Mouse (Mus musculus) C2C12 (cell line): ENCODE data around the gene Get4. TPM values are rescaled to one million over a fixed set of nuclear protein-coding genes. Genes with fewer than 3 reads are reported as not detected.

Source experiments
- H3K27me3 ChIP-seq: one replicate; pipeline ENCODE4 v1.6.1; 2011; ENCODE audit not compliant: control insufficient read depth, insufficient read depth, insufficient read length
- H3K36me3 ChIP-seq: one replicate; pipeline ENCODE4 v1.6.1; 2011; ENCODE audit not compliant: control insufficient read depth, insufficient read depth
- H3K4me3 ChIP-seq: one replicate; pipeline ENCODE4 v1.5.1; 2011; ENCODE audit warnings: mild to moderate bottlenecking, control low read depth; ENCODE audit not compliant: poor library complexity, insufficient read depth, severe bottlenecking
- H3K79me2 ChIP-seq: one replicate; pipeline ENCODE4 v1.6.1; 2011; ENCODE audit not compliant: control insufficient read depth, insufficient read depth
- H3K79me3 ChIP-seq: one replicate; pipeline ENCODE4 v1.6.1; 2011; ENCODE audit warnings: low read depth, control low read depth
- H3ac ChIP-seq: one replicate; pipeline ENCODE3; 2011; ENCODE audit warnings: low read depth; ENCODE audit not compliant: control insufficient read depth, insufficient read length
- CEBPB ChIP-seq: IDR thresholded peaks from one replicate; pipeline ENCODE4 v1.6.1; 2011; ENCODE audit warnings: low read depth, mild to moderate bottlenecking, control low read depth, moderate library complexity
- CTCF ChIP-seq: IDR thresholded peaks from one replicate; pipeline ENCODE4 v1.5.1; 2011; ENCODE audit not compliant: control insufficient read depth, insufficient read depth, insufficient read length
- FOSL1 ChIP-seq: IDR thresholded peaks from one replicate; pipeline ENCODE4 v1.8.0; 2011; ENCODE audit warnings: mild to moderate bottlenecking, low read length; ENCODE audit not compliant: poor library complexity, insufficient read depth, severe bottlenecking
- MAX ChIP-seq: IDR thresholded peaks from one replicate; pipeline ENCODE4 v1.6.1; 2011; ENCODE audit warnings: mild to moderate bottlenecking, control low read depth
- MYOD1 ChIP-seq: IDR thresholded peaks from one replicate; pipeline ENCODE4 v1.6.1; 2011; ENCODE audit warnings: low read depth; ENCODE audit not compliant: control insufficient read depth, insufficient read length
- MYOG ChIP-seq: IDR thresholded peaks from one replicate; pipeline ENCODE4 v1.6.1; 2011; ENCODE audit not compliant: control insufficient read depth, insufficient read length; ENCODE audit errors: extremely low read depth
- USF1 ChIP-seq: IDR thresholded peaks from one replicate; pipeline ENCODE4 v1.6.1; 2011; ENCODE audit warnings: low read depth, mild to moderate bottlenecking, control low read depth, moderate library complexity
- long read RNA-seq, 2 experiments: library from polyadenylated mRNA; unstranded; transcript quantifications; one replicate each; pipeline ENCODE4 v2.0.0; 2019 to 2020
- polyA plus RNA-seq: library from polyadenylated mRNA; unstranded; fragments of >200 nt; fragmentation: generic; extraction: Trizol; gene quantifications from one replicate; pipeline ENCODE4 v1.2.1, GENCODE M21; 2012; ENCODE audit warnings: missing spikeins

Gene Get4
- polyA plus RNA-seq = 133 TPM
- long read RNA-seq, experiment 1, transcript Get4-201 (9 exons, 2,107 nt) = major isoform, 126 of 156 reads
- long read RNA-seq, experiment 1, partial matches to known transcripts = 8 of 156 reads
- long read RNA-seq, experiment 1, other reads (novel, unspliced or antisense) = 21 of 156 reads
- long read RNA-seq, experiment 2, transcript Get4-201 (9 exons, 2,107 nt) = major isoform, 296 of 331 reads
- long read RNA-seq, experiment 2, partial matches to known transcripts = 1 of 331 reads
- long read RNA-seq, experiment 2, other reads (novel, unspliced or antisense) = 34 of 331 reads

DNA sequence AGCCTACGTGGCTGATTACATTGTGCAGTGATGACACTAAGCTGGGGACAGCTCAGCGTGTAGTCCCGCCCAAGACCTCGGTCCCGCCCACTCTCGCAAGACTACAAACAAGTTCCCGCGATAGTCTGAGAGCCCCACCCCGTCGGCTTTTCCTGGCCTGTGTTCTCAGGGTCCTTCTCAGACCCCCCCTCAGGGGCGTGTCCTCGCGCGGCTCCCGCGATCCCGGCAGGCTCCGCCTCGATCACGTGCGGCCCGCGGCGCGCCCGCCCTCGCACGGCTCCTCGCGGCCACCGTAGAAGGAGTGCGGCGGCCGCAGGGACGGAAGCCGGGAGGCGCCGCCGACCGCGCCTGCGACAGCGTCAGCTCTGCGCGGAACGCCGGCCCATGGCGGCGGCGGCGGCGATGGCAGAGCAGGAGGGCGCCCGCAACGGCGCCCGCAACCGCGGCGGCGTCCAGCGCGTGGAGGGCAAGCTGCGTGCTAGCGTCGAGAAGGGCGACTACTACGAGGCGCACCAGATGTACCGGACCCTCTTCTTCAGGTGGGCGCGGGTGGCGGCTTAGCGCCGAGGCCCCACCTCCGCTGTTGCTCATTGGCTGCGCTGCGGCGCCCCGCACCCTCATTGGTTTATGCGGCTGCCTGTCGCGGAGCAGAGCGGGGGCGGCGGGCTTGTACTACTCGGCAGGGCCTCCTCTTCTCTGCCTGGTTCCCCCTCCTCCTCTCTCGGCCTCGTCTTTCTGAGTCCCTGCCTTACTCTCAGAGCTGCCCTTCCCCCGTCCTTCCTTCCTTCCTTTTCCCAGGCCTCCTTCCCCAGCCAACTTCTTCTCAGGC is at the start of gene Get4:
Get4 (plus strand) TSS at position 244 of the 829 bp plus-strand sequence.
- no peaks in the 10 kb centered on the region for H3K27me3 ChIP-seq

DNA sequence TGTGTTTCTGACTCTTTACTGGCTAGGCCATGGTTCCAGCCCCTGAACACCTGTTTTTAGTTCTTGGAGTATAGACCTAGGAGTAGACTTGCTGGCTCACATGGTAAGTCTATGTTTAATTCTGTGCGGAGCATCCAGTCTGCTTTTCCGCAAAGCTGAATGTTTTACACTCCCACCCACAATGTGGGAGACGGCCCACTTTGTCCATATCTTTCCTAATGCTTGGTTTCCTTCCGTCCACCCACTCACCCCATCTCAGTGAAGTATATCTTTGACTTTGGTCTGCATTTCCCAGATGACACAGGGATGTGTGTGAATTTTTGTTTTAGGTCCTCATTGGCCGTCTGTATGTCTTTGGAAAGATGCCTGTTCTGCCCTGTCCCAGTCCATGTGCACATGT is 48.8 kb upstream of the Get4 start:
- Histone ChIP-seq H3K4me3 (no peak overlapping the region), H3K79me3 (peaks cover 65% of the 10 kb centered on the region), H3K27me3 (no peaks in the 10 kb centered on the region), H3ac (no peak overlapping the region), H3K79me2 (peaks cover 77% of the 10 kb centered on the region), H3K36me3 (peaks cover 6% of the 10 kb centered on the region)
- TF ChIP-seq MYOG (no peak), FOSL1 (no peak), USF1 (no peak), MYOD1 (no peak), CEBPB (no peak), MAX (no peak), CTCF (no peak)

More for the DNA sequence above, at the start of gene Get4:
- H3K79me2 ChIP-seq = peaks cover 47% of the 10 kb centered on the region
- peaks cover 40% of the 10 kb centered on the region for H3K36me3 ChIP-seq
- TF ChIP-seq MYOG (no peak), CEBPB (no peak), FOSL1 (no peak), CTCF (no peak), MAX (peak; percentile 75), MYOD1 (no peak), USF1 (peak; percentile 89)
- peaks cover 45% of the 10 kb centered on the region for H3K79me3 ChIP-seq
- H3K4me3 ChIP-seq = peak within 1 kb of the TSS; percentile 68
- peak within 1 kb of the TSS; percentile 71 for H3ac ChIP-seq

DNA sequence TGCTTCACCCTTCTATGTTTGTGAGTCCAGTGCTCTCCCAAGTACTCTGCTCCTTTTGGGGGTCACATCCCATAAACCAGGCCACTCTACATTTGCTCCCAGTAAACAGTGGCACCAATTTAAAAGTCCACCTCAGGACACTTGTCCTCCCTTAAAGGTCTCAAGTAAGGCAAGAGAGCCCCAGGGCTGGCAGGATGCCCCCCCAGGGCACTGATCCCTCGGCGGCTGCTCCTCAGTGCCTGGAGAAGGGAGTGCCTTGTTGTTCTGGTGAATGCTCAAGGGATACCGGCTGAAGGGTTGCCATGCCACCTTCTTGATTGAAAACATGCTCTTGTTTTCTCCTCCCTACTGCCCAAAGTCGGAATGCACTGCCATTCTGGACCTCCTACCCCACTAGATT is 46.0 kb upstream of the Get4 start:
- Histone ChIP-seq H3K27me3 (no peaks in the 10 kb centered on the region), H3ac (no peak overlapping the region), H3K79me3 (peaks cover 83% of the 10 kb centered on the region), H3K79me2 (peaks cover 100% of the 10 kb centered on the region), H3K4me3 (no peak overlapping the region), H3K36me3 (peaks cover 18% of the 10 kb centered on the region)
- TF ChIP-seq USF1 = no peak
- no peak for TF ChIP-seq MYOD1

DNA sequence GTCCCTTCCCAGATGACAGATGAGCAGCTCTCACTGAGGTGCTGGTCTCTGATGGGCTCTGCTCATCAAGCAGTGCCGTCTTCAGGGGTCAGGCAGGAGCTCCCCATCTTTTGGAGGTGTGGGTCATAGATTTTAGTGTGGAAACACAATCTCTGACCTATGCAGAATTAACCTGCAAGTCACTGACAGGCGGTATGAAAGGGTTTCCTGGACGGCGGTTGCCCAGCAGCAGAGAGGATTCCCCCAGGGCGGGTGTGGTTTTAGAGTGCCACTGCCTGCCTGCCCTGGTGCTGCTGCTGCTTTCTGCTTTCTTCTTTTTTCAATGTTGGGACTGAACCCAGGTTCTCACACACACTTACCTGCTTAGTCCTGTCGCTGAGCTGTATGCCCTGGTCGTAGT is 45.6 kb upstream of the Get4 start:
- Histone ChIP-seq H3K27me3 (no peaks in the 10 kb centered on the region), H3K36me3 (peaks cover 18% of the 10 kb centered on the region), H3K79me2 (peaks cover 97% of the 10 kb centered on the region), H3K4me3 (no peak overlapping the region), H3ac (no peak overlapping the region), H3K79me3 (peaks cover 79% of the 10 kb centered on the region)
- TF ChIP-seq MAX = no peak
- TF ChIP-seq CEBPB = no peak
- TF ChIP-seq MYOD1 = no peak
- TF ChIP-seq USF1 = no peak
- no peak for TF ChIP-seq FOSL1
- no peak for TF ChIP-seq CTCF
- TF ChIP-seq MYOG = no peak

DNA sequence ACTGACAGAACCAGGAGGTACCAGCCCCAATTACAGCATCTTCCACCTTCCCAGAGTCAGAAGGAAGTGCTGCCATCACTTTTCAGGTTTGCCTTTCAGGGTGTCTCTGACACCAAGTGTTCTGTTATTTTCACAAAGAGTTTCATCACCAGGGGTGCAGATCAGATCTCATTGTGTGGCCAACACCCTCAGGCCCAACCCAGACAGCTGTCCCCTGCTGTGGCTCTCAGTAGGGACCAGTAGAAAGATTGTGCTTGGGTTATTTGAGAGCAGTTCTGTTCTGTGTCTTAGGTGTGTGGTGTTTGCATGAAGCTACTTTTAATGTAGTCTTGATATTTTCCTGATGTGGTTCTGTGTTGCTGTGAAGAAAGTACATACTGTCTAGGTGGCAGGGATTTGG is 43.9 kb upstream of the Get4 start:
- H3ac ChIP-seq = no peak overlapping the region
- H3K36me3 ChIP-seq = peaks cover 22% of the 10 kb centered on the region
- peaks cover 70% of the 10 kb centered on the region for H3K79me3 ChIP-seq
- no peak overlapping the region for H3K4me3 ChIP-seq
- peaks cover 97% of the 10 kb centered on the region for H3K79me2 ChIP-seq
- TF ChIP-seq MAX = no peak
- TF ChIP-seq CTCF = no peak
- TF ChIP-seq CEBPB = no peak
- no peak for TF ChIP-seq USF1
- H3K27me3 ChIP-seq = no peaks in the 10 kb centered on the region
